Mouse (Mus musculus) heart, postnatal 0 days (tissue): ENCODE results near the gene Gng2. TPM values are rescaled to one million over a fixed set of nuclear protein-coding genes. Genes with fewer than 3 reads are reported as not detected.

ENCODE experiments used
- ATAC-seq: fragments of 200-750 bp; cut with Nextera tagmentation; 2 replicates; pipeline ENCODE4 v1.8.0; 2017; ENCODE audit warnings: low read depth, moderate number of reproducible peaks, moderate library complexity; ENCODE audit not compliant: insufficient read depth
- DNase-seq: peaks from one replicate; pipeline ENCODE4 v3.0.0-alpha.2; 2016; ENCODE audit warnings: low spot score
- H3K27ac ChIP-seq: fragments of 300-500 bp; sonication (generic); 2 replicates; pipeline ENCODE4 v1.5.1; 2014; ENCODE audit warnings: low read depth, mild to moderate bottlenecking
- H3K27me3 ChIP-seq: fragments of 300-500 bp; sonication (generic); 2 replicates; pipeline ENCODE4 v1.6.1; 2014; ENCODE audit warnings: low read length, mixed read lengths; ENCODE audit not compliant: control insufficient read depth, insufficient read depth
- H3K36me3 ChIP-seq: fragments of 300-500 bp; sonication (generic); replicated peaks from 2 replicates; pipeline ENCODE4 v1.6.1; 2014; ENCODE audit warnings: low read length, mixed read lengths; ENCODE audit not compliant: control insufficient read depth, insufficient read depth
- H3K4me1 ChIP-seq: fragments of 300-500 bp; sonication (generic); 2 replicates; pipeline ENCODE4 v1.6.1; 2014; ENCODE audit warnings: antibody characterized with exemption; ENCODE audit not compliant: control insufficient read depth, insufficient read depth
- H3K4me2 ChIP-seq: fragments of 300-500 bp; sonication (generic); 2 replicates; pipeline ENCODE4 v1.6.1; 2014; ENCODE audit warnings: low read depth, mild to moderate bottlenecking, low read length, moderate library complexity
- H3K4me3 ChIP-seq: fragments of 300-500 bp; sonication (generic); 2 replicates; pipeline ENCODE4 v1.5.1; 2014; ENCODE audit warnings: low read depth, low read length
- H3K9ac ChIP-seq: fragments of 300-500 bp; sonication (generic); replicated peaks from 2 replicates; pipeline ENCODE4 v1.6.1; 2014; ENCODE audit warnings: low read depth, low read length, mixed read lengths
- H3K9me3 ChIP-seq: fragments of 300-500 bp; sonication (generic); replicated peaks from 2 replicates; pipeline ENCODE4 v1.6.1; 2016; ENCODE audit warnings: low read length; ENCODE audit not compliant: control insufficient read depth
- CTCF ChIP-seq: IDR thresholded peaks from 2 replicates; pipeline ENCODE4 v1.5.1; 2016; ENCODE audit warnings: antibody characterized with exemption, control low read depth, low read depth
- EP300 ChIP-seq: IDR thresholded peaks from 2 replicates; pipeline ENCODE4 v1.6.1; 2016; ENCODE audit warnings: antibody characterized with exemption, low read depth
- WGBS: fragments of 180-500 bp; shearing (Covaris S2); extraction: QIAGEN DNeasy Blood & Tissue Kit; methylation state at CpG from one replicate; pipeline ENCODE4 v1.1.7; 2014; 5-methylcytosine and 5-hydroxymethylcytosine counted together
- polyA plus RNA-seq: library from polyadenylated mRNA; unstranded; fragments of >200 nt; fragmentation: Nextera tagmentation; extraction: Ambion mirVana; gene quantifications from 2 replicates; pipeline ENCODE4 v1.2.1, GENCODE M21; 2015
- total RNA-seq: library from RNA; depleted of rRNA; stranded (reverse); fragments of >200 nt; gene quantifications from 2 replicates; pipeline ENCODE4 v1.2.3, GENCODE M21; 2014; ENCODE audit warnings: low replicate concordance

Gng2 gene
- total and polyA plus RNA-seq, 2 experiments from 2014 or later, result 47.1 to 48.0 TPM

GRCm38 (mm10) chr14:20007446-20007845 lies 30.0 kb upstream of the Gng2 start:
- Histone ChIP-seq H3K36me3 (no peaks in the 10 kb centered on the region), H3K4me3 (no peak overlapping the region), H3K27me3 (no peaks in the 10 kb centered on the region), H3K9me3 (0 out of 2 replicates have a peak, but pooled peaks cover 3% of the 10 kb centered on the region), H3K9ac (no peak overlapping the region), H3K27ac (no peak overlapping the region), H3K4me2 (no peak overlapping the region), H3K4me1 (peaks cover 14% of the 10 kb centered on the region)
- TF ChIP-seq EP300, result no peak
- TF ChIP-seq CTCF, result no peak
- DNase-seq, result no peak
- 63% methylated on average over 3 of the region's 3 CpGs for WGBS
- ATAC-seq, result no peak

GRCm38 (mm10) chr14:20004777-20005289 lies 27.4 kb upstream of the Gng2 start:
- Histone ChIP-seq H3K27ac (no peak overlapping the region), H3K36me3 (no peaks in the 10 kb centered on the region), H3K4me2 (no peak overlapping the region), H3K9me3 (0 out of 2 replicates have a peak, but pooled peaks cover 6% of the 10 kb centered on the region), H3K27me3 (no peaks in the 10 kb centered on the region), H3K4me3 (no peak overlapping the region), H3K9ac (no peak overlapping the region), H3K4me1 (peaks cover 6% of the 10 kb centered on the region; the same call in 1 of the 2 replicates)
- TF ChIP-seq EP300, result no peak
- TF ChIP-seq CTCF, result no peak
- ATAC-seq (no peak), DNase-seq (no peak)

GRCm38 (mm10) chr14:19996853-19997252 lies 19.4 kb upstream of the Gng2 start:
- 0 out of 2 replicates have a peak, but pooled peaks cover 2% of the 10 kb centered on the region for H3K9me3 ChIP-seq
- 82% methylated on average over 5 of the region's 5 CpGs for WGBS
- no peak overlapping the region for H3K9ac ChIP-seq
- H3K27me3 ChIP-seq, result no peaks in the 10 kb centered on the region
- H3K4me1 ChIP-seq, result no peaks in the 10 kb centered on the region
- H3K36me3 ChIP-seq, result no peaks in the 10 kb centered on the region
- DNase-seq, result no peak
- TF ChIP-seq EP300 (no peak), CTCF (no peak)
- no peak overlapping the region for H3K4me2 ChIP-seq
- no peak overlapping the region for H3K4me3 ChIP-seq
- no peak overlapping the region for H3K27ac ChIP-seq
- no peak for ATAC-seq

- Histone ChIP-seq H3K9me3 (no peaks in the 10 kb centered on the region), H3K27me3 (no peaks in the 10 kb centered on the region), H3K9ac (no peak overlapping the region), H3K4me2 (no peak overlapping the region), H3K4me1 (no peaks in the 10 kb centered on the region), H3K4me3 (no peak overlapping the region), H3K27ac (no peak overlapping the region), H3K36me3 (no peaks in the 10 kb centered on the region)
- no peak for TF ChIP-seq EP300
- no peak for TF ChIP-seq CTCF
- ATAC-seq, result no peak
- WGBS, result 78% methylated on average over 4 of the region's 4 CpGs
- no peak for DNase-seq
These were observed 18.5 kb upstream of the Gng2 start for GRCm38 (mm10) chr14:19995943-19996342.

GRCm38 (mm10) chr14:19994068-19994467 lies 16.6 kb upstream of the Gng2 start:
- no peak overlapping the region for H3K27ac ChIP-seq
- no peak overlapping the region for H3K4me3 ChIP-seq
- no peak overlapping the region for H3K4me2 ChIP-seq
- no peaks in the 10 kb centered on the region for H3K36me3 ChIP-seq
- ATAC-seq (no peak), DNase-seq (no peak)
- 73% methylated on average over 5 of the region's 5 CpGs for WGBS
- TF ChIP-seq CTCF, result no peak
- no peak for TF ChIP-seq EP300
- H3K9ac ChIP-seq, result no peak overlapping the region
- H3K4me1 ChIP-seq, result no peaks in the 10 kb centered on the region
- H3K9me3 ChIP-seq, result no peaks in the 10 kb centered on the region
- no peaks in the 10 kb centered on the region for H3K27me3 ChIP-seq

GRCm38 (mm10) chr14:19993570-19993883 lies 16.1 kb upstream of the Gng2 start:
- Histone ChIP-seq H3K27me3 (no peaks in the 10 kb centered on the region), H3K4me1 (no peaks in the 10 kb centered on the region), H3K27ac (no peak overlapping the region), H3K36me3 (no peaks in the 10 kb centered on the region), H3K9me3 (no peaks in the 10 kb centered on the region), H3K4me2 (no peak overlapping the region), H3K4me3 (no peak overlapping the region), H3K9ac (no peak overlapping the region)
- DNase-seq, result no peak
- ATAC-seq, result no peak
- no peak for TF ChIP-seq CTCF
- no peak for TF ChIP-seq EP300
- 76% methylated on average over 3 of the region's 3 CpGs for WGBS
